Mouse (Mus musculus) urinary bladder, postnatal 4 days (tissue): ENCODE measurements around the gene Zfp287.

Experiments
- DNase-seq, 2 experiments: peaks; one replicate each; pipeline ENCODE4 v3.0.0; 2021 to 2022; ENCODE audit warnings: low spot score in 2 of 2

The Zfp287 gene

DNA sequence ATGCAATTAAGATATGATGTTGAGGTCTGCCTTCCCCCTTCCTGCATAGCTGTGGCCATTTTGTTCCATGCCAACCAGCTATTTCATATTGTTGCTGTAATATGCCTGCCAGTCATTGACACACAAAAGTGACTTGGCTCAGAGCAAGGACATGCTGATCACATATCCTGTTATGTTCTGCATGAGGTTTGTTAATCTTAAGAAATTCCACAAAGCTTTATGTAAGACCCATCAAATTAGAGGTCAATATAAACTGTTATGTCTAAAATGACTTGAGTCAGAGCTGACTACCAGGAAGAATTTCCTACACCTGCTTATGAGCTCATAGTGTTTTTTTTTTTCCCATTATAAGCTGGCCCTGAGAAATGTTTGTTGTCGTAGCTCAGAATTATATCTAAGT is 30.5 kb downstream of the Zfp287 start:
- no peak for DNase-seq

DNA sequence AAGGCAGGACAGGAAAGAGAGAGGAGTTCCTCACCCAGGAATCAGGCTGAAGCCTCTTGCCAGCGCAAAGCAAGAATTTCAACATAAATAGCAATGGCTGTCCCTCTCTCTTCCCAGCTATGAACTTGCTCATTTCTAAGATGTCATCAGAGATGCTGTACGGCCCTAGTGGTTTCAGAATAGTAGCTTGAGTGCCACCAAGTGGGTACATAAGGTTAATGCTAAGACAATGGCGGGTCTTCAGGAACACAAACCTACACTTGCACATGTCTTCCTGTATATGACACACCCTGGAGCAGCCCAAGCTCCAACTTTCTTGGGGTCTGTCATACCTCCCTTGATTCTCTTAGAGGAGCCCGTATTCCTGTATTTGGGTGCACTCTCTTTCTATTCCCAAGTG is 32.0 kb downstream of the Zfp287 start:
- DNase-seq, result no peak

GRCm38 (mm10) chr11:62695126-62695525 is 36.6 kb downstream of the Zfp287 start:
- DNase-seq, result no peak

GRCm38 (mm10) chr11:62693299-62694184 is 38.2 kb downstream of the Zfp287 start:
- DNase-seq, result no peak

- DNase-seq, result no peak
These were observed 40.1 kb downstream of the Zfp287 start for GRCm38 (mm10) chr11:62691592-62691991.

DNA sequence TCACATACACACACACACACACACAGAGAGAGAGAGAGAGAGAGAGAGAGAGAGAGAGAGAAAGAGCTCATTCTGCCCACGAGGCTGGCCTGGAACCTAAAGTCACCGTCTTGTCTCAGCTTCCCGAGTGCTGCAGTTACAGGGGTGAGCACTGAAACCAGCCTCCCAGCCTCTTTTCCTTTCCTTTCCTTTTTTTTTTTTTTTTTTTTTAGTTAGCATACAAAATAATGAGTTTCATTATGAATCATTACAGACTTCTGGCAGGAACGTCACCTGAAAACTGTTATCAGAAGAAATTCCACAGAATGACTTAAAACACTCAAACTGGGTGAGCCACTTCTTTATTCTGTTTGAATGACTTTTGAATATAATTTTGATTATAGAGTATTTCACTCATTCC is 51.8 kb downstream of the Zfp287 start:
- DNase-seq, result no peak

DNA sequence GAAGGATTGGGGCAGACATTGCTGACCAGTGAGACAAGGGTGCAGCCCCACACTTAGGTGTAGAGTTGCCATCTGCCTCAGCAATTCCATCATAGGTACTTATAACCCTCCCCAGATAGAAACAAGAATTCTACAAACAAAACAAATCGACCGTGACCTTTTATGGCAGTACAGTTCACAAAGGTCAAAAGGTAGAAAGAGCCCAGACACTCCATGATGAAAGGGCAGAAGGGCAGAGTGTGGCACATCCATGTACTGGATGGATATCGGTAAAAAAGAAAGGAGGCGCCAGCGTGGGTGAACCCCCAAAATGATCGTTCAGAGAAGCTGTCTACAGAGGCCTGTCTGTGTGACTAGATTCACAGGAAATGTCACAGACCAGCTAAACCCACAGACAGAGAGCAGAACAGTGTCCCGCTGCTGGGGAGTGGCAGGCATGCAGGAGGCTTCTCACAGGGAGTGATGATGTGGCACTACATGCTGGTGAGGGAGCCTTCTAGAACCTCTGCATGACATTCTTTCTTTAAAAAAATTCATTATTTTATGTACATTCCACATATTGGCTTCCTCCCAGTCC is 52.8 kb downstream of the Zfp287 start:
- no peak for DNase-seq

GRCm38 (mm10) chr11:62676290-62676596 is 55.5 kb downstream of the Zfp287 start:
- no peak for DNase-seq

GRCm38 (mm10) chr11:62675480-62676289 is 56.0 kb downstream of the Zfp287 start:
- peak; percentile 53 to 66 for DNase-seq

GRCm38 (mm10) chr11:62670006-62670405 is 61.7 kb downstream of the Zfp287 start:
- DNase-seq, result no peak

DNA sequence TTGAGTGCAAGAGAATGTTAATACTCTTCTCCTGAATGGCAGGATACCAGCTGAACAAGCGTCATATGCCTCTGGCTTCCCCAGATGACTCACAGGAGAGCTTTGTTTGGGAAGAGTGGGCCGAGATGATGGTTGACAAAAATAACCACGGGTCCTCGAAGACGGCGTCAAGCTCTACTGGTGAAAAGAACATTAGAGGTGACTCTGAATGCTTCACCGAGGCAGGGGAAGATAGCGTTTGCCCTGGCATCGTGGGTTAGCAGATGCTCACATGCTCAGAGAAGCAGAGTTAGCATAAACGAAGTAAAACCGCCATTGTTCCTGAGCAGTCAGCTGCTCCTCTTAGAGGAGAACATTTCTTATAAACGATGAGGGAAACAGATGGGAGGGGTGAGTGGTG is 62.2 kb downstream of the Zfp287 start:
- DNase-seq, result no peak

- no peak for DNase-seq
These were observed 62.7 kb downstream of the Zfp287 start for GRCm38 (mm10) chr11:62668986-62669385.

DNA sequence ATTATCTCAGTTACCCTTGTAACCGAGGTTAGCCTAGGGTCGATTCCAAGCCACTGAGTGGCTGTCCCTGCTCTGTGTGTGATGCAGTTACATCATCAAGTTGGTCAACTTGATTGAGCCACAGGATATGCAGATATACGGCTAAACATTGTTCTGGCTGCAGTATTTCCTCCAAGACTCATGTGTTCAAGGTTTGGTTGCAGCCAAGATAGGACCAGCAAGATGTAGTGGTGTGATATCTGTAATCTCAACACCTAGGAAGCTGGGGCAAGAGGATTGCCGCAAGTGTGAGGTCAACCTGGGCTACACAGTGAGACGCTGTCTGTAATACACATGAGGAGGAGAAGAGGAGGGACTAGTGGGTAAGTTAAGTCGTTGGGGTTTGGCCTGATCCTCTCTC is 67.5 kb downstream of the Zfp287 start:
- DNase-seq, result no peak

- DNase-seq, result no peak
These were observed 70.8 kb downstream of the Zfp287 start for GRCm38 (mm10) chr11:62660885-62661284.

DNA sequence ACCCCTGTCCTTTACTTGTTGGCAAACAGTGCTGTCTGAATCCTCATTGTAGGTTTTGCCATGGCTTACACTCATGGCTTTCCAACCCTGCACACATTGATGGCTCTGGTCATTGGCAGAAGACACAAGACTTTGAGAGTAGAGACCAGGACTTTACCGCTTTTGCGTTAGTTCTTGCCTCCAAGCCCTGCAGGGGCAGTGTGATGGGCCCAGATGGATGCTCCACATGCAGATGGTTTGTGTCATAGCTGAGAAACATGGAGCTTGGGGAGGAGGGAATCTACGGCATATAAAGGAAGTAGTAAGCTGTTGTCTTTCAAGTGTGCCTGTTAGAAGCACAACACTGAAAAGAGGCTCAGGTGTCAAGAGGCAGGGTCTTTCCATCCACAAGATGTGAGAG is 79.6 kb downstream of the Zfp287 start:
- no peak for DNase-seq

DNA sequence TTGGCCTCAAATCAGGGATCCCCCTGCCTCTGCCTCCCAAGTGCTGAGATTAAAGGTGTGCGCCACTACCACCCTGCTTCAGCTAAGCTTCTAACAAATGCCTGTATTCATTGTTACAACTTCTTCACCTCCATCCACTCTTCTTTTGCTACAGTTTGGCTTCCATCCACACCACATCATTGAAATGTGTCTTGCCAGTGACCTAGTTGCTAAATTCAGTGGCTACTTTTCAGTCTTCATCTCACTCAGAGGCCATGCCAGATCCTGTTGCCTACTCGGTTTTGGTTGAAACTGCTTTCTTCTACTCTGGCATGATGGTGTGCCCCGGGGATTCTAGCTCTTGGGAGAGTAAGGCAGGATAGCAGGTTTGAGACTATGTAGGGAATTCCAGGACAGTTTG is 80.1 kb downstream of the Zfp287 start:
- DNase-seq, result no peak
